Mouse (Mus musculus): ENCODE data around the gene Kcnip1.

GRCm38 (mm10) chr11:33967708-33968107 lies 25.2 kb downstream of the Kcnip1 start:
- TF ChIP-seq GATA1 (IDR thresholded peaks at IDR 0.05; ENCODE audit: low read length), result no peak
- no peak for TF ChIP-seq TAL1 (IDR thresholded peaks at IDR 0.05; ENCODE audit: low read length)
